Mouse (Mus musculus) forelimb bud, embryonic 11.5 days (tissue): Measurements from ENCODE around the gene Fbxl12.
"Not testable (repeated sequence)": the region's sequence is repeated elsewhere in the genome, so short reads cannot be mapped to it uniquely, and the experiment has no call there.

Experiments used
- DNase-seq: peaks from one replicate; pipeline ENCODE4 v3.0.0-alpha.2; 2012; ENCODE audit warnings: low read depth, low spot score

Gene Fbxl12

GRCm38 (mm10) chr9:20652260-20652658, 7.7 kb upstream of the Fbxl12 start:
- no peak for DNase-seq

GRCm38 (mm10) chr9:20651602-20652259, 7.2 kb upstream of the Fbxl12 start, which contains the start of gene Pin1:
Gene Pin1 (plus strand): TSS chr9:20652095.
- peak; percentile 99 for DNase-seq

- no peak for DNase-seq
These were observed 554 bp upstream of the Fbxl12 start for GRCm38 (mm10) chr9:20645121-20645520.

GRCm38 (mm10) chr9:20643781-20644180, 786 bp downstream of the Fbxl12 start:
- no peak for DNase-seq

GRCm38 (mm10) chr9:20642896-20643466, 1.6 kb downstream of the Fbxl12 start:
- DNase-seq = peak; percentile 85

- peak; percentile 99 for DNase-seq
These were observed 2.3 kb downstream of the Fbxl12 start, which contains the start of gene Ubl5 for GRCm38 (mm10) chr9:20642101-20642895. Gene Ubl5 (plus strand): TSS chr9:20642878.

GRCm38 (mm10) chr9:20641501-20641900, 3.1 kb downstream of the Fbxl12 start:
- no peak for DNase-seq

GRCm38 (mm10) chr9:20639486-20639885, 5.1 kb downstream of the Fbxl12 start:
- DNase-seq = no peak

- DNase-seq = no peak
These were observed 6.0 kb downstream of the Fbxl12 start for GRCm38 (mm10) chr9:20638552-20638951.

GRCm38 (mm10) chr9:20636790-20637189, 7.8 kb downstream of the Fbxl12 start:
- DNase-seq = no peak

- DNase-seq = no peak
These were observed 8.3 kb downstream of the Fbxl12 start for GRCm38 (mm10) chr9:20636256-20636655.

- not testable (repeated sequence) for DNase-seq
These were observed 8.9 kb downstream of the Fbxl12 start for GRCm38 (mm10) chr9:20635676-20636075.

GRCm38 (mm10) chr9:20631332-20631731, 13.2 kb downstream of the Fbxl12 start:
- DNase-seq = no peak

GRCm38 (mm10) chr9:20616685-20617084, 27.9 kb downstream of the Fbxl12 start:
- DNase-seq = no peak

- no peak for DNase-seq
These were observed 32.6 kb downstream of the Fbxl12 start for GRCm38 (mm10) chr9:20611976-20612375.

- DNase-seq = no peak
These were observed 34.6 kb downstream of the Fbxl12 start for GRCm38 (mm10) chr9:20609831-20610464.

GRCm38 (mm10) chr9:20607100-20607974, 37.2 kb downstream of the Fbxl12 start:
- peak; percentile 96 for DNase-seq

GRCm38 (mm10) chr9:20606269-20606668, 38.3 kb downstream of the Fbxl12 start:
- DNase-seq = no peak

- no peak for DNase-seq
These were observed 43.3 kb downstream of the Fbxl12 start for GRCm38 (mm10) chr9:20601270-20601669.

- peak; percentile 95 for DNase-seq
These were observed 63.4 kb downstream of the Fbxl12 start, which contains the start of gene Zfp846 for GRCm38 (mm10) chr9:20581175-20581634. Gene Zfp846 (plus strand): TSS chr9:20581291.

GRCm38 (mm10) chr9:20576591-20576990, 68.0 kb downstream of the Fbxl12 start:
- DNase-seq = no peak
